Mouse (Mus musculus) limb, embryonic 15.5 days (tissue): Measurements from ENCODE around the gene Krtap9-5. TPM values are rescaled to one million over a fixed set of nuclear protein-coding genes. Genes with fewer than 3 reads are reported as not detected.

Source experiments
- ATAC-seq: fragments of 200-750 bp; cut with Nextera tagmentation; 2 replicates; pipeline ENCODE4 v1.8.0; 2017; ENCODE audit warnings: low read depth, moderate TSS enrichment; ENCODE audit not compliant: insufficient number of reproducible peaks, low FRiP score, low TSS enrichment
- H3K27ac ChIP-seq: fragments of 300-500 bp; sonication (generic); 2 replicates; pipeline ENCODE4 v1.5.1; 2015; ENCODE audit warnings: moderate library complexity, mild to moderate bottlenecking, inconsistent platforms
- H3K27me3 ChIP-seq: fragments of 300-500 bp; sonication (generic); 2 replicates; pipeline ENCODE4 v1.6.1; 2015; ENCODE audit warnings: inconsistent platforms
- H3K36me3 ChIP-seq: fragments of 300-500 bp; sonication (generic); 2 replicates; pipeline ENCODE4 v1.6.1; 2015; ENCODE audit warnings: inconsistent platforms
- H3K4me1 ChIP-seq: fragments of 300-500 bp; sonication (generic); 2 replicates; pipeline ENCODE4 v1.6.1; 2015; ENCODE audit warnings: inconsistent platforms
- H3K4me2 ChIP-seq: fragments of 300-500 bp; sonication (generic); 2 replicates; pipeline ENCODE4 v1.6.1; 2015; ENCODE audit warnings: mild to moderate bottlenecking, inconsistent platforms
- H3K4me3 ChIP-seq: fragments of 300-500 bp; sonication (generic); 2 replicates; pipeline ENCODE4 v1.5.1; 2015; ENCODE audit warnings: mild to moderate bottlenecking, inconsistent platforms
- H3K9ac ChIP-seq: fragments of 300-500 bp; sonication (generic); 2 replicates; pipeline ENCODE4 v1.6.1; 2015; ENCODE audit warnings: inconsistent platforms
- H3K9me3 ChIP-seq: fragments of 300-500 bp; sonication (generic); 2 replicates; pipeline ENCODE4 v1.6.1; 2016; ENCODE audit warnings: inconsistent platforms
- WGBS: fragments of 180-500 bp; shearing (Covaris S2); methylation state at CpG from one replicate; pipeline ENCODE4 v1.1.7; 2015; 5-methylcytosine and 5-hydroxymethylcytosine counted together
- polyA plus RNA-seq: library from polyadenylated mRNA; unstranded; fragments of >200 nt; fragmentation: Nextera tagmentation; extraction: Ambion mirVana; gene quantifications from 2 replicates; pipeline ENCODE4 v1.2.1, GENCODE M21; 2015

Krtap9-5 gene
- polyA plus RNA-seq, 1 experiment from 2014 or later, result not detected

DNA sequence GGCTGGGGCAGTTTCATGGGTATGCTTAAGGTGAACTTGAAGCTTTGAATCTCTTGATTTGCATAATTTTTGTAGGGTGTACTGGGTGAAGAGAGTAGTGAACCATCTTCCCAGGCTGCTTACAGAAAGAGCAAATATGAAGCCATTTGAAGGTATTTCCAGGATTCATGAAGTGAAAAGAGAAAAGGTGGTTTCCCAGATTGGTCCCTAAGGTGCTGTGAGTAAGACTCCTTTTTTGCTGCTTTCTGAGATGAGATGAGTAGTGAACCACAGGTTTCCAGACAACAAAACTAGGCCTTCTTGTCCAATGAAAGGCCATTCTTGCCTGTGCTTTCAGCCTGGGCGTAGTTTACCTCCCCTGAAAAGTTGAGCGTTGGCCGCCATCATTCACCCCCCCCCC lies 40.3 kb downstream of the Krtap9-5 start:
- Histone ChIP-seq H3K4me3 (no peak overlapping the region), H3K27ac (no peak overlapping the region), H3K4me2 (no peak overlapping the region), H3K9ac (no peak overlapping the region), H3K9me3 (no peaks in the 10 kb centered on the region), H3K27me3 (peaks cover 14% of the 10 kb centered on the region), H3K4me1 (peaks cover 2% of the 10 kb centered on the region; the same call in 1 of the 2 replicates), H3K36me3 (no peaks in the 10 kb centered on the region)
- ATAC-seq, result no peak
- 81% methylated on average over 3 of the region's 3 CpGs for WGBS

DNA sequence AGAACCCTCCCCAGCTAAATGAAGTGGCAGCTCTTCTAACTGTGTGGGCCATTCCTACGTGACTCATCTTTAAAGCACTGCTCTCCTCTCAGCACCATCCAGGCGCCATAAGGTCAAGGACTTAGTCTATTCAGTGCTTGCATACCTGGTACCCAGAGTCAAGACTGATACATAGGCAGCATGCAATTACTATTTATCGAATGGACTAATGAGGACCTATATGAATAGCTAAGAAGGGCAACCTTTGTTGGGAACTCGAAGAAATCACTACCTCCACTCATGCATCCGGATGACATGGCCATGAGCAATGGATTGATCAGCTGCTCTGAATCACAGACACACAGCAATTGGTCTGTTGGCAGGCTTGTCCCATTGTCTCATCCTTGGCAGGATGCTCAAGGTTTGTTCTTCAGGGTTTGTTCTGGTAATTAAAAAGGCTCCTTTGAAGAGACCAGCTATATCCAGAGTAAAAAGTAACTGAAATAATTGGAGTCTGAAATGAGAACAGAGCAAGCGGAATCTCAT lies 41.7 kb downstream of the Krtap9-5 start:
- Histone ChIP-seq H3K4me2 (no peak overlapping the region), H3K36me3 (no peaks in the 10 kb centered on the region), H3K27ac (no peak overlapping the region), H3K9ac (no peak overlapping the region), H3K27me3 (peaks cover 24% of the 10 kb centered on the region), H3K4me3 (no peak overlapping the region), H3K4me1 (peaks cover 5% of the 10 kb centered on the region; the same call in 1 of the 2 replicates), H3K9me3 (no peaks in the 10 kb centered on the region)
- WGBS, result 84% methylated on average over 6 of the region's 6 CpGs
- ATAC-seq, result no peak

DNA sequence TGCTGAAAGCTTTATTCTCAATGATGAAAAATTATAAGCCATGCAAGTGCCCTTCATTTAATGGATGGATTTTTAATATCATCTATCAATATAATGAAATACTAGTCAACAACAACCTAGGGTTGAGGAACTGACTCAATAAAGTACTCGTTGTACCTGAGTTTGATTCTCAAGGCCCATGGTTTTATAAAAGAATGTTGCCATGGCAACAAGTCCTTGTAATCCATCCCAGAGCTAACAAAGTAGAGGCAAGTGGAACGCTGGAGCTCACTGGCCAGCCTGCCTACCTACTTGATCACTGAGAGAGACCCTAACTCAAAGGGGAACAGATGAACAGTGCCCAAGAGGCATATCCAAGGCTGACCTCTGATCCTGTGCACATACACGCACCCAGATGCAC lies 42.3 kb downstream of the Krtap9-5 start:
- Histone ChIP-seq H3K4me1 (peaks cover 5% of the 10 kb centered on the region; the same call in 1 of the 2 replicates), H3K9me3 (no peaks in the 10 kb centered on the region), H3K4me2 (no peak overlapping the region), H3K27ac (no peak overlapping the region), H3K9ac (no peak overlapping the region), H3K27me3 (peaks cover 21% of the 10 kb centered on the region), H3K36me3 (no peaks in the 10 kb centered on the region), H3K4me3 (no peak overlapping the region)
- 76% methylated on average over 3 of the region's 3 CpGs for WGBS
- no peak for ATAC-seq

DNA sequence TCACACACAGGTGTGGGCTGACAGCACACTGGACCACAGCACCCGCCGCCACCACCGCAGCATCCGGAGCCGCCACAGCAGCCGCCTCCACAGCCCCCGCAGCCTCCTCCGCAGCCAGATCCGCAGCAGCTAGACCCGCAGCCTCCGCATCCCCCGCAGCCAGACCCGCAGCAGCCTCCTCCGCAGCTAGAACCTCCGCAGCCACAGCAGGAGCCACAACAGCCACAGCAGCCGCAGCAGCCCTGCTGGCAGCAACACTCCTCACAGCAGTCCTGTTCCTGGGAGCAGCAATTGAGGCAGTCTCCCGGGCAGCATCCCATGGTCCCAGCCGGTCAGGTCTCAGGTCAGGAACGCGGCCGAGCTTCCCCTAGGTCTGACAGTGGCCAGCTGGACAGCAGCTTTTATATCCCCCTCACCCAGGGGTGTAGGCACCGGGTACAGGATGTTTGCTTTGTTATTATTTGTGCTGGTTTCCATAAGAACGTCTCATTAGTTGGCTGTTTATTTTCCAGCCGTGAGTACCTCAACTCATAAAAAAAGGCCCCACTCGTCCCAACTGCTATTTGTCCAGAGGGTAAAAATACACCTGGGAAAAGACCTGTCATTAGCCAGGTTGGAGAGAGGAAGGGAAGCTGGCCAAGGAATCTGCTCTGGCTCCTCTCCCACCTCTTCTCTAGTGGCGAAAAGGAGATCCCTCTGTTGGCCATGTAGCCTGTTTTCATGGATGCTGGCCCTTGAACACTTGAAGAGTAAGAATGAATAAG lies 45.5 kb downstream of the Krtap9-5 start, which contains the start of gene Krtap17-1:
TSS of gene Krtap17-1 (minus strand) at position 375 of the 764 bp plus-strand sequence.
- H3K4me3 ChIP-seq, result no peak within 1 kb of the TSS
- peaks cover 22% of the 10 kb centered on the region; the same call in 1 of the 2 replicates for H3K27me3 ChIP-seq
- peaks cover 5% of the 10 kb centered on the region; the same call in 1 of the 2 replicates for H3K4me1 ChIP-seq
- peak within 1 kb of the TSS; percentile 19; the same call in 1 of the 2 replicates for H3K4me2 ChIP-seq
- H3K27ac ChIP-seq, result no peak within 1 kb of the TSS
- H3K36me3 ChIP-seq, result no peaks in the 10 kb centered on the region
- no peaks in the 10 kb centered on the region for H3K9me3 ChIP-seq
- ATAC-seq, result no peak
- no peak within 1 kb of the TSS for H3K9ac ChIP-seq
- WGBS, result 15% methylated on average over 26 of the region's 26 CpGs

DNA sequence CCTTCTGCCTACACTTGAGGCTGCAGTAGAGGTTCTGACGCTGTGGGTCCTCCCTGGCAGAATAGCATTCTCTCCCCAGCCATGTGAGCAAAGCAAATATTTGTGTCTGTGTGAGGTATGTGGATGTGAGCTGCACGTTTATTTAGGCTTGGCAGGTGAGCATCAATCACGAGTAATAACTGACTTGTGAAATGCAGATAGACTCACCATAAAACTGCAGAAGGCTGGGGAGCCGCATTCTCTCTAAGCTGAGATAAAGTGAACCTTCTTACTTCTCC lies 46.0 kb downstream of the Krtap9-5 start:
- WGBS, result 32% methylated on average over 4 of the region's 4 CpGs
- no peak overlapping the region for H3K27ac ChIP-seq
- no peak for ATAC-seq
- no peak overlapping the region for H3K4me2 ChIP-seq
- H3K9ac ChIP-seq, result no peak overlapping the region
- H3K4me1 ChIP-seq, result peaks cover 5% of the 10 kb centered on the region; the same call in 1 of the 2 replicates
- H3K27me3 ChIP-seq, result peaks cover 22% of the 10 kb centered on the region; the same call in 1 of the 2 replicates
- no peaks in the 10 kb centered on the region for H3K9me3 ChIP-seq
- H3K36me3 ChIP-seq, result no peaks in the 10 kb centered on the region
- no peak overlapping the region for H3K4me3 ChIP-seq

DNA sequence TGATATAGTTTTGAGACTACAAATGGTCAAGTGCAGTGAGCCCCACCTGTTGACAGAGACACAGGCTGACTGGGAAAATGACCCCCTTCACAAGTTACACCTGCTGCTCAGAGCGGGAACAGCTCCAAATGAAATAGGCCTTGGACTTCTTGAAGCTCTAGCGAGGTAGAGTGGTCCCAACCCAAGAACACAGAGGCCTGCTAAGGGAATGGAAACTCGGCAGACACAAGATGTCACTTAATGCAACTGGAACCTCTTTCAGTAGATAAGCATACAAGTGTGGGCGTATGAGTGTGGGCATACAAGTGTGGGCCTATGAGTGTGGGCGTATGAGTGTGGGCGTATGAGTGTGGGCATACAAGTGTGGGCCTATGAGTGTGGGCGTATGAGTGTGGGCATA lies 50.8 kb downstream of the Krtap9-5 start:
- WGBS, result 85% methylated on average over 7 of the region's 7 CpGs
- Histone ChIP-seq H3K9me3 (no peaks in the 10 kb centered on the region), H3K4me1 (no peaks in the 10 kb centered on the region; the same call in 1 of the 2 replicates), H3K9ac (no peak overlapping the region), H3K27ac (no peak overlapping the region), H3K4me2 (no peak overlapping the region), H3K36me3 (no peaks in the 10 kb centered on the region), H3K27me3 (0 out of 2 replicates have a peak, but pooled peaks cover 10% of the 10 kb centered on the region), H3K4me3 (no peak overlapping the region)
- ATAC-seq, result no peak; the same call in 1 of the 2 replicates

Other genes starting within 250 kb of the Krtap9-5 start
- not detected in 2 replicates for gene Gm14180, start 214.2 kb upstream of the Krtap9-5 start, polyA plus RNA-seq
- not detected in 2 replicates for gene Gm11595, start 175.6 kb upstream of the Krtap9-5 start, polyA plus RNA-seq
- not detected in 2 replicates for gene Krtap4-8, start 167.8 kb upstream of the Krtap9-5 start, polyA plus RNA-seq
- gene Krtap4-9, start 163.3 kb upstream of the Krtap9-5 start, polyA plus RNA-seq, result not detected in 2 replicates
- not detected in 2 replicates for gene Gm11596, start 155.0 kb upstream of the Krtap9-5 start, polyA plus RNA-seq
- not detected in 2 replicates for gene Gm11569, start 149.5 kb upstream of the Krtap9-5 start, polyA plus RNA-seq
- gene Gm11554, start 144.0 kb upstream of the Krtap9-5 start, polyA plus RNA-seq, result not detected in 2 replicates
- gene Krtap4-13, start 138.6 kb upstream of the Krtap9-5 start, polyA plus RNA-seq, result not detected in 2 replicates
- not detected in 2 replicates for gene Gm11564, start 132.8 kb upstream of the Krtap9-5 start, polyA plus RNA-seq
- not detected in 2 replicates for gene 2300003K06Rik, start 110.4 kb upstream of the Krtap9-5 start, polyA plus RNA-seq
- gene Krtap4-16, start 96.9 kb upstream of the Krtap9-5 start, polyA plus RNA-seq, result not detected in 2 replicates
- not detected in 2 replicates for gene Gm11568, start 90.6 kb upstream of the Krtap9-5 start, polyA plus RNA-seq
- gene Gm11559, start 84.0 kb upstream of the Krtap9-5 start, polyA plus RNA-seq, result not detected in 2 replicates
- gene Krtap9-1, start 75.1 kb upstream of the Krtap9-5 start, polyA plus RNA-seq, result not detected in 2 replicates
- not detected in 2 replicates for gene Gm11567, start 69.3 kb upstream of the Krtap9-5 start, polyA plus RNA-seq
- not detected in 2 replicates for gene Krtap31-1, start 40.6 kb upstream of the Krtap9-5 start, polyA plus RNA-seq
- not detected in 2 replicates for gene Gm11565, start 33.7 kb upstream of the Krtap9-5 start, polyA plus RNA-seq
- not detected in 2 replicates for gene Krtap31-2, start 12.2 kb upstream of the Krtap9-5 start, polyA plus RNA-seq
- not detected in 2 replicates for gene Krtap29-1, start 30.6 kb downstream of the Krtap9-5 start, polyA plus RNA-seq
- 0.09 TPM in 1 of 2 replicates, not detected in the other for gene Krtap16-1, start 38.1 kb downstream of the Krtap9-5 start, polyA plus RNA-seq
- 0.47 and 0.48 TPM in 2 replicates for gene Krtap17-1, start 45.5 kb downstream of the Krtap9-5 start, polyA plus RNA-seq
- 0.18 and 0.58 TPM in 2 replicates for gene Krt33a, start 67.7 kb downstream of the Krtap9-5 start, polyA plus RNA-seq
- gene Krt33b, start 81.4 kb downstream of the Krtap9-5 start, polyA plus RNA-seq, result 1.1 and 1.7 TPM in 2 replicates
- gene Krt34, start 93.1 kb downstream of the Krtap9-5 start, polyA plus RNA-seq, result 1.1 and 2.6 TPM in 2 replicates
- gene Krt31, start 102.1 kb downstream of the Krtap9-5 start, polyA plus RNA-seq, result 2.5 and 5.4 TPM in 2 replicates
- gene Krt32, start 139.8 kb downstream of the Krtap9-5 start, polyA plus RNA-seq, result 2.0 and 2.4 TPM in 2 replicates
- gene Krt35, start 147.8 kb downstream of the Krtap9-5 start, polyA plus RNA-seq, result 23.6 and 26.4 TPM in 2 replicates
- 55.9 and 83.7 TPM in 2 replicates for gene Krt36, start 157.2 kb downstream of the Krtap9-5 start, polyA plus RNA-seq
- gene Krt13, start 173.1 kb downstream of the Krtap9-5 start, polyA plus RNA-seq, result 50.3 and 60.2 TPM in 2 replicates
- gene Krt15, start 187.5 kb downstream of the Krtap9-5 start, polyA plus RNA-seq, result 1,213 and 1,252 TPM in 2 replicates
- gene Krt19, start 200.2 kb downstream of the Krtap9-5 start, polyA plus RNA-seq, result 417 and 437 TPM in 2 replicates
- gene Krt9, start 244.8 kb downstream of the Krtap9-5 start, polyA plus RNA-seq, result 0.13 and 0.24 TPM in 2 replicates